Mouse (Mus musculus): ENCODE data around the gene Sugp2. TPM values are rescaled to one million over a fixed set of nuclear protein-coding genes. Genes with fewer than 3 reads are reported as not detected.

Gene Sugp2
- polyA plus RNA-seq, 1 experiment = 31.6 TPM

GRCm38 (mm10) chr8:70272949-70273348, 38.9 kb downstream of the Sugp2 start:
- no peaks in the 10 kb centered on the region for H3K27me3 ChIP-seq (replicated peaks)
- no peak for TF ChIP-seq FLI1 (IDR thresholded peaks at IDR 0.05; ENCODE audit: low read length)
- TF ChIP-seq GATA1 (IDR thresholded peaks at IDR 0.05; ENCODE audit: borderline replicate concordance, low read length) = no peak
- peaks cover 94% of the 10 kb centered on the region for H3K4me1 ChIP-seq
- no peaks in the 10 kb centered on the region for H3K9me3 ChIP-seq
- peaks cover 11% of the 10 kb centered on the region for H3K36me3 ChIP-seq (replicated peaks; ENCODE audit: low read length)
- H3K4me3 ChIP-seq (replicated peaks) = peak overlapping the region; percentile 78

DNA sequence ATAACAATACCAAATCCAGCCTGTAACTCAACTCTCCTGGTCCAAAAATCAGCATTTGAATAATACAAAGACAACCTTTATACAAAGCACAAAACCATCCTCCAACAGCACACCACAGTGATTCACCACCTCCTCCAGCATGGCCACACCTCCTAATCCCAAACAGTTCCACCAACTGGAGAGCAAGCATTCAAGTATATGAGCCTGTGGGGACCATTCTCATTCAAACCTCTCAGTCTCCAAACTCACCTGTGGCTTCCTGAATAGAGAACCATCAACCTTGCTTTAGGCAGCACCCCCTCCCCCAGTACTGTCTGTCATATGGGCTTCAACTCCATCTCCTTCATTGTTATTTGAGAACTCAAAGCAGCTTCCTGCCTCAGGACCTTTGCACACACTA, 40.3 kb downstream of the Sugp2 start:
- peaks cover 94% of the 10 kb centered on the region for H3K4me1 ChIP-seq
- no peaks in the 10 kb centered on the region for H3K9me3 ChIP-seq
- no peak overlapping the region for H3K4me3 ChIP-seq (replicated peaks)
- TF ChIP-seq FLI1 (IDR thresholded peaks at IDR 0.05; ENCODE audit: low read length) = no peak
- no peak for TF ChIP-seq GATA1 (IDR thresholded peaks at IDR 0.05; ENCODE audit: borderline replicate concordance, low read length)
- no peaks in the 10 kb centered on the region for H3K27me3 ChIP-seq (replicated peaks)
- H3K36me3 ChIP-seq (replicated peaks; ENCODE audit: low read length) = peaks cover 11% of the 10 kb centered on the region

DNA sequence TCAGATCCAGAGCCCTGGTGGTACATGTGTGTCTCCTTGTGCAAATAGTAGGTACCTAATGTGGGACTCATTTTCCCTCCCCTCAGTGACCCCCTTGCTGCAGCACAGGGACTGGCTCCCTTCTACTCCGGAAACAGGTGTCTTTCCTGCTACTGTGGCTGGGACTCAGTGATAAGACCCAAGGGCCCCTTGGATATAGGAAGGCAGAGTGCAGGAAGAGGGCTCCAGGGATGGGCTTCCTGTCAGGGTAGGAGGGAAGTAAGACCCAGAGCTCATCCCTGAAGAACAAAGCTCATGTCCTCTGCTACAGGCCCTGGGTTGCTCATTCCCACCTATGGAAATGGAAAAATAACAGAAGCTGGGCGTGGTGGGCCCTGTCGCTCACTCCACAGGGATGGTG, 42.5 kb downstream of the Sugp2 start:
- Histone ChIP-seq H3K36me3 (replicated peaks; ENCODE audit: low read length) (peaks cover 22% of the 10 kb centered on the region), H3K4me3 (replicated peaks) (peak overlapping the region; percentile 93), H3K9me3 (no peaks in the 10 kb centered on the region), H3K27me3 (replicated peaks) (no peaks in the 10 kb centered on the region), H3K4me1 (peaks cover 98% of the 10 kb centered on the region)
- TF ChIP-seq GATA1 (IDR thresholded peaks at IDR 0.05; ENCODE audit: borderline replicate concordance, low read length) (peak; percentile 16; the same call in 1 of the 3 replicates), FLI1 (IDR thresholded peaks at IDR 0.05; ENCODE audit: low read length) (peak; percentile 91)

- Histone ChIP-seq H3K4me1 (peaks cover 93% of the 10 kb centered on the region), H3K9me3 (no peaks in the 10 kb centered on the region), H3K36me3 (replicated peaks; ENCODE audit: low read length) (peaks cover 22% of the 10 kb centered on the region), H3K27me3 (replicated peaks) (no peaks in the 10 kb centered on the region), H3K4me3 (replicated peaks) (peak overlapping the region; percentile 93)
- TF ChIP-seq FLI1 (IDR thresholded peaks at IDR 0.05; ENCODE audit: low read length) (no peak), GATA1 (IDR thresholded peaks at IDR 0.05; ENCODE audit: borderline replicate concordance, low read length) (no peak)
Measured at GRCm38 (mm10) chr8:70278175-70278574, 44.1 kb downstream of the Sugp2 start.

DNA sequence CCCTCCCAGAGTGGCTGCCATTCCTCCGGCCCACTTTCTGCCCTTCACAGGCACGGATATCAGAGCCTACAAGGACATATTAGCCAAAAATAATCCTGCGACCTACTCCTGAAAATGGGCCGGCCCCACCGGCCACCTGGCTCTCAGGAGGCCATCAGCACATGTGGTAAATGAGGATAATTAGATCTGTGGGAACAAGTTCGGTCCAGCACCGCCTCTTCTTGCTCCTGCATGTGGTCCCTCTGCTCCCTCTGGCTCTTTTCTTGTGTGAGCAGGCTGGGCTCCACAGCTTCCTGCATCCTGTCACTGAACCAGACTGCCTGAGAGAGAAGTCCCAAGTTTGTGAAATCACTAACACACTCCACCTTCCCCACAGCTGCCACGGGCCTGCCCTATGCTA, 45.2 kb downstream of the Sugp2 start:
- Histone ChIP-seq H3K9me3 (no peaks in the 10 kb centered on the region), H3K36me3 (replicated peaks; ENCODE audit: low read length) (peaks cover 22% of the 10 kb centered on the region), H3K27me3 (replicated peaks) (no peaks in the 10 kb centered on the region), H3K4me3 (replicated peaks) (peak overlapping the region; percentile 93), H3K4me1 (peaks cover 88% of the 10 kb centered on the region)
- TF ChIP-seq GATA1 (IDR thresholded peaks at IDR 0.05; ENCODE audit: borderline replicate concordance, low read length) = no peak
- no peak for TF ChIP-seq FLI1 (IDR thresholded peaks at IDR 0.05; ENCODE audit: low read length)

- Histone ChIP-seq H3K4me3 (replicated peaks) (peak overlapping the region; percentile 51), H3K9me3 (no peaks in the 10 kb centered on the region), H3K27me3 (replicated peaks) (no peaks in the 10 kb centered on the region), H3K4me1 (peaks cover 89% of the 10 kb centered on the region), H3K36me3 (replicated peaks; ENCODE audit: low read length) (peaks cover 32% of the 10 kb centered on the region)
- TF ChIP-seq FLI1 (IDR thresholded peaks at IDR 0.05; ENCODE audit: low read length) (no peak), GATA1 (IDR thresholded peaks at IDR 0.05; ENCODE audit: borderline replicate concordance, low read length) (no peak)
Measured at GRCm38 (mm10) chr8:70281001-70281400, 47.0 kb downstream of the Sugp2 start.

DNA sequence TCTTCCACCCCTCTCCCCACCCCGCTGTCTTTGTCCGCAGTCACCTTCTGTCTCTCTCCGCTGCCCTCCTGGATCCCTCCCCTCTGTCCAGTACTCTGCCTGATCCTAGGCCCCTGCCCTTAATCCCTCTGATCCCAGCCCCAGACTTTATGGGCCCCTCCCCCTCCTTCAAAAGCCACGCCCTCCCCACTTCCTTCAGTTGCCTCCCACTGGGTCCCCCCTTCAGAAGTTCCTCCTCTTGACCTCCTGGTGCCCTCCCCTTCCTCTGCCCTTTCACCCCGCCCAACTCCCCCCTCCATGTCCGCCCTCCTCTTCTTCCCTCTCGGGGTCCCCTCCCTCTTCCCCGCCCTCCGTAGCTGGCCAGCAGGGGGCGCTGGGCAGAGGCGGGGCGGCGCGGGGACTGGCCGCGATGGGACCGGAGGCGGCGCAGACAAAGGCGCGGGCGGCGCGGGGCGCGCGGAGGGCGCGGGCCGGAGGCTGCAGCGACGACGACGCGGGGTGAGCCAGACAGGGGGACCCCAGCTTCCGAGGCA, 48.6 kb downstream of the Sugp2 start, which contains the start of gene Homer3:
Homer3 (plus strand) TSS at position 225 of the 533 bp plus-strand sequence.
- H3K27me3 ChIP-seq (replicated peaks) = no peaks in the 10 kb centered on the region
- peaks cover 75% of the 10 kb centered on the region for H3K4me1 ChIP-seq
- no peaks in the 10 kb centered on the region for H3K9me3 ChIP-seq

DNA sequence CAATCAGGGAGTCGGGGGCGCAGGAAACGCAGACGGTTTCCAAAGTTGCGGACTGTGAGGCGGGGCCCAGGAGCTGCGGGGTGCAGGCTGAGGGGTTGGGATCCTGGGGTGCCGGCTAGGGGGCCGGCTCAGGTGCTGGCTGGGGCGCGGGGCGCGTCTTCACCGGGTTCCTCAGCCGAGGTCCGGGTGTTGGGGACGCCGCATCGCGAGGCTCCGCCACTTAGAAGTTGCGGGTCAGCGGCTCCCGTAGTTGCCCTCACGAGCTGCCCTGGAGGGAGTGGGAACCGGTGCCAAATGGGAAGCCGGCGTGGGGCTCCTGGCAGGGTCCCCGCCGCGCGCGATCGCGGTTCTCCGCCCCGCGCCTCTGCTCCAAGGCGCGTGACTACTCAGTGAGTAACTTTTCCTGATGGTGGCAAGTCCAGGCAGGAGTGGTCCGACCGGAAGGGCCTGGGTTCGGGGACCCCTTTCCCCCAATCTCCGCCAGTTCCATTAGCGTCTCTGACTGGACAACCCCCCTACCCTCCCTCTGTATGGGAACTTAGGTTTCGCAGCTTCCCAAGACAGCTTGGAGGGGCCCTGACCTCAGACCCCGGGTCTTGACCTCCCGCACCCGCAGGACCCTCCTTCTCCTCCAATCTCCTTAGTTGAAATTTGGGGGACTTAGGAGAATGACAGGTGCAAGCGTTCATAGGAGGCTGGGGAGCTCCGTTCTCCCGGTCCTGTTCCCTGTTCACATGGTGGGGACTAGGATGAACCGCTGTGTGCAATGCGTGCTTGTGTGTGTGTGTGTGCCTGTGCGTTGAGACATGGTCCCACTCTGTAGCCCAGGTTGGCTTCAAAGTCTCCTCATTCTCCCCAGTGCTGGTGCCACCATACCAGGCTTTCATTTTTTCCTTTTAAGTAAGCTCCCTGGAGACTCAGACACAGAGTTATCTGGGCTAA, 49.4 kb downstream of the Sugp2 start:
- peaks cover 68% of the 10 kb centered on the region for H3K4me1 ChIP-seq
- peaks cover 52% of the 10 kb centered on the region for H3K36me3 ChIP-seq (replicated peaks; ENCODE audit: low read length)
- H3K9me3 ChIP-seq = no peaks in the 10 kb centered on the region
- H3K4me3 ChIP-seq (replicated peaks) = peak overlapping the region; percentile 92
- no peaks in the 10 kb centered on the region for H3K27me3 ChIP-seq (replicated peaks)
- TF ChIP-seq GATA1 (IDR thresholded peaks at IDR 0.05; ENCODE audit: borderline replicate concordance, low read length) (no peak), FLI1 (IDR thresholded peaks at IDR 0.05; ENCODE audit: low read length) (no peak)

More for the DNA sequence above, 48.6 kb downstream of the Sugp2 start, which contains the start of gene Homer3:
- TF ChIP-seq GATA1 (IDR thresholded peaks at IDR 0.05; ENCODE audit: borderline replicate concordance, low read length) (no peak), FLI1 (IDR thresholded peaks at IDR 0.05; ENCODE audit: low read length) (no peak)
- Histone ChIP-seq H3K36me3 (replicated peaks; ENCODE audit: low read length) (peaks cover 46% of the 10 kb centered on the region), H3K4me3 (replicated peaks) (peak within 1 kb of the TSS; percentile 92)

DNA sequence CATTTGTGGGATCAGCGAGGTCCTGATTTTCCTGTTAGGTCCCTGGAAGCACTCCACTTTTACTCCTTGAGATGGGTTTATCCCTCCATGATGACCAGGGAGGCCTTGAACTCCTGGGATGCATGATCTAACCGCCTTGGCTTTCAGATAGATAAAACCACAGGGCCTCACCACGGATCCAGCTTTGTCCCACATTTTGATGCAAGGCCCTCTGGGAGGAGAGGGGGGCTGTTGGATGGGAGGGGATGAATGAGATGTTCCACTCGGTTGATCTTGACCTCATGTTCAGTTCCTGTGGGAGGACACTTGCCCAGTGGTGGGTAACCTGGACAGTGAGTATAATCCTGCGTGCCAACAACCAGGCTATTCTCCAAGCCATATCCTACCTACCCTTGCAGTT, 50.4 kb downstream of the Sugp2 start:
- H3K4me3 ChIP-seq (replicated peaks) = peak overlapping the region; percentile 86
- H3K9me3 ChIP-seq = no peaks in the 10 kb centered on the region
- H3K27me3 ChIP-seq (replicated peaks) = no peaks in the 10 kb centered on the region
- no peak for TF ChIP-seq GATA1 (IDR thresholded peaks at IDR 0.05; ENCODE audit: borderline replicate concordance, low read length)
- no peak for TF ChIP-seq FLI1 (IDR thresholded peaks at IDR 0.05; ENCODE audit: low read length)
- peaks cover 60% of the 10 kb centered on the region for H3K4me1 ChIP-seq
- H3K36me3 ChIP-seq (replicated peaks; ENCODE audit: low read length) = peaks cover 62% of the 10 kb centered on the region

- no peak for TF ChIP-seq FLI1 (IDR thresholded peaks at IDR 0.05; ENCODE audit: low read length)
- TF ChIP-seq GATA1 (IDR thresholded peaks at IDR 0.05; ENCODE audit: borderline replicate concordance, low read length) = no peak
- Histone ChIP-seq H3K4me1 (peaks cover 54% of the 10 kb centered on the region), H3K4me3 (replicated peaks) (peak overlapping the region; percentile 14), H3K9me3 (no peaks in the 10 kb centered on the region), H3K27me3 (replicated peaks) (no peaks in the 10 kb centered on the region), H3K36me3 (replicated peaks; ENCODE audit: low read length) (peaks cover 70% of the 10 kb centered on the region)
Measured at GRCm38 (mm10) chr8:70285304-70285703, 51.3 kb downstream of the Sugp2 start.
